Mouse (Mus musculus): ENCODE measurements at regions not wholly inside any gene's neighbourhood (a gene's known extent, or its start where the extent isn't known, plus 50 kb on each side); places are given as distances from the start of the nearest gene placed in this dataset.

DNA sequence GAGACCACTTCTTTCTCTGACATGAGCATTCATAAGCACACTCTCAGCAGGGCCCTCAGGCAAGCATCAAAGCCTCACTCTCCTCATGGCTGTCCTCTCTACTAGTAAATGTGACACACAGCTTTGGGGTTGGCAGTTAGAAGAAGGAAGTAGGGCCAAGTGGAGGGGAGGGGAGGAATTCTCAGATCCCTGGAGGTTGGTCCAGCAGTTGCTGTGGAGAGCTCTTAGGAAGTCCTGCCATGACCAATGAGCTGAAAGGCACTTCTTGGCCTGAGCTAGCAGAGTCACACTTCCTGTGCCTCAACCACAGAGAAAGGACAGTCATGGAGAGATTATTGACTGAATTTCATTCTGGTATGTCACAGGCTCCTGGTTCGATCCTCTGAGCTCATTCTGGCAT, 398.8 kb downstream of the Tns1 start:
- Histone ChIP-seq H3K27me3 (no peaks in the 10 kb centered on the region), H3K36me3 (replicated peaks) (no peaks in the 10 kb centered on the region), H3K9me3 (replicated peaks) (no peaks in the 10 kb centered on the region), H3K27ac (replicated peaks) (no peak overlapping the region), H3K9ac (no peak overlapping the region), H3K4me2 (no peak overlapping the region), H3K4me1 (replicated peaks) (no peaks in the 10 kb centered on the region), H3K4me3 (replicated peaks) (no peak overlapping the region)
- WGBS (ENCODE audit: insufficient replicate concordance) = 33% methylated on average over 1 of the region's 1 CpGs
- no peak for ATAC-seq (ENCODE audit: insufficient read depth)

DNA sequence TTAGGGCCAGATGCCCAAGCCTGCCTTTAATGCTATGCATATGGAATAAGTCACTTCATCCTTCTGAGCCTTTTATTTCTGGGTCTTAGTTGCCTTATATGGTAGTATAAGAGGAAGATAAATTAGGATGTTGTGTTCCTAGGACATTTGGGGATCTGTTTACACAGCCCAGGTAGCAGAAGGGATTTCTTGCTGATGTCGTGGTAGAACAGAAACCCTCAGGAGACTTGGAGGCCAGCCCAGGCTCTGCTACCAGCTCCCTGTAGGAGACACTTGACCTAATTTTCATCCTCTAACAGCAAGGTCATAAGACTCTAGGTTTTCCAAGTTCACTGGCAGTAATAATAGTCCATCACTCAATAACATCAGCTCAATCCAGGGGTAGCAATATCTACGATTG, 399.7 kb downstream of the Tns1 start:
- Histone ChIP-seq H3K4me3 (replicated peaks) (no peak overlapping the region), H3K4me1 (replicated peaks) (no peaks in the 10 kb centered on the region)
- WGBS (ENCODE audit: insufficient replicate concordance) = 58% methylated on average over 2 of the region's 2 CpGs

DNA sequence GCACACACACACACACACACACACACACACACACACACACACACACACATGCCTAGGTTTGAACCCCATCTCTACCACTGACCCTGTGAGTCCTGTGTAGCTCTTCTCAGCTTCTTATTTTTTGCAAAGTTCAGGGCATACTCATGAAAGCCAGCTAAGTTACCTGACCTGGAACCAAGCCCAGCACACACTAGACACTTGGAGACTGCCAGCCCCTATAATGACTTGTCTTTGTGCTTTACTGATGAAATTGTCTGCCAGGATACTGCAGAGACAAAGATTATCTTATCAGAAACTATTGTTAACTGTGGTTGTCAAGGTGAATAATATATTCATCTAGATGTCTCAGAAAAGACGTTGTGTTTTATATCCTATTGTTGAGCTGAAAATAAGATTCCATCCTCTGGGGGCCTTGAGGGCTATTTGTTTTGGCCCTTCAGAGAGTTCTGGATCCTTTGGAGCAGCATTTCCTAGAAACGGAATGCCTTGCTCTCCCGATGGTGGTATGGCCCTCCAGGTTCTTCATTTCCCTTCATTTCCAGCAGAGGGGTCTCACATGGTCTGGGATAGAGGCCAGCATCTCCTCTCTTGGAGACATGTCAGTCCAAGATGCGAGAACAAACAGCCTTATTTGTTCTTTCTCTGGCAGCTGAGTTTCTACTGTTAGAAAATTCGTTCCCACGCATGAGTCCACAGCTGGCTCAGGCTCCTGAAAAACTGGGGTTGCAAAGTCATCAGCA, 402.6 kb downstream of the Tns1 start:
- no peak overlapping the region for H3K4me3 ChIP-seq (replicated peaks)
- no peaks in the 10 kb centered on the region for H3K27me3 ChIP-seq
- H3K4me1 ChIP-seq (replicated peaks) = no peaks in the 10 kb centered on the region
- WGBS (ENCODE audit: insufficient replicate concordance) = 57% methylated on average over 6 of the region's 6 CpGs
- no peaks in the 10 kb centered on the region for H3K36me3 ChIP-seq (replicated peaks)
- no peak overlapping the region for H3K4me2 ChIP-seq
- no peak overlapping the region for H3K27ac ChIP-seq (replicated peaks)
- H3K9me3 ChIP-seq (replicated peaks) = no peaks in the 10 kb centered on the region
- no peak overlapping the region for H3K9ac ChIP-seq
- ATAC-seq (ENCODE audit: insufficient read depth) = no peak

More for the DNA sequence above, 399.7 kb downstream of the Tns1 start:
- no peak for ATAC-seq (ENCODE audit: insufficient read depth)
- Histone ChIP-seq H3K4me2 (no peak overlapping the region), H3K9ac (no peak overlapping the region), H3K27ac (replicated peaks) (no peak overlapping the region), H3K27me3 (no peaks in the 10 kb centered on the region), H3K9me3 (replicated peaks) (no peaks in the 10 kb centered on the region), H3K36me3 (replicated peaks) (no peaks in the 10 kb centered on the region)

DNA sequence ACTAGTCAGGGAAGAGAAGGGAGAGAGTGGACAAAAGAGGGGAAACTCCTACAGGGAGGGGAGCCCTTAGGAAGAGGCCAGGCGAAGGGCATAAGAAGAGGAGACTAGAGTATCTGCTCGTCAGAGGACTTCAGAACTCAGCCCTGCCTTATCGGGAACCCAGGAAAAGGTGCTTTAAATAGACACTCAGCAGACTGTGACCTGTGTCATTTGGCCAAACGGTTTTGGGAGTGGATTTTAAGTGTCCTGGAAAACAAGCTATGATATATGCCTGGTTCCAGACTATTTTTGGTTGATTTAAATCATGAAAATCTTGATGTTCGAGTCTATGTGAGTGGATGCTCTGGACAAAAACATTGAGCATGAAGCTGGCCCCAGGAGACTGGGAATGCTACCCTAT, 405.8 kb downstream of the Tns1 start:
- H3K27me3 ChIP-seq = no peaks in the 10 kb centered on the region
- WGBS (ENCODE audit: insufficient replicate concordance) = 47% methylated on average over 5 of the region's 5 CpGs
- no peaks in the 10 kb centered on the region for H3K36me3 ChIP-seq (replicated peaks)
- H3K4me2 ChIP-seq = no peak overlapping the region
- no peaks in the 10 kb centered on the region for H3K4me1 ChIP-seq (replicated peaks)
- H3K9ac ChIP-seq = no peak overlapping the region
- no peak overlapping the region for H3K27ac ChIP-seq (replicated peaks)
- no peaks in the 10 kb centered on the region for H3K9me3 ChIP-seq (replicated peaks)
- no peak overlapping the region for H3K4me3 ChIP-seq (replicated peaks)
- no peak for ATAC-seq (ENCODE audit: insufficient read depth)

DNA sequence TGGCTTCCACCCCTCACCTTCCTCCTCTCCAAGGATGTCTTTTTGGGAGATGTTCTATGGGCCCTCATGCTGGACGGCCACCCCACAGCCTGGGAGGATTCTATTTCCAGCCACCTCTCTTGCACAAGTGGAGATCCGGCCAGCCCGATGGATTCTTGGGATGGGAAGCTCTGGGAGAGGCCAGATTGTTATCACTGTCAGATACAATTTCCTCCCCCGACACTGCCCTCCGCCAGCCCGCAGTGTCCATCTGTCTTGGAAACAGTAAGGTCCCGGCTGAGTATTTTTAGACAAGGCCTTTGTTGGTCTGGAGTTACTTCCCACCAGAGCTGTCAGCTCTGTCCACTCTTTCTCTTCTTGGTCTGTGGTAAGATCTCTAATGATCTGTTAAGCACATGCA, 406.8 kb downstream of the Tns1 start:
- 34% methylated on average over 7 of the region's 7 CpGs for WGBS (ENCODE audit: insufficient replicate concordance)
- Histone ChIP-seq H3K9ac (no peak overlapping the region), H3K4me2 (no peak overlapping the region)

DNA sequence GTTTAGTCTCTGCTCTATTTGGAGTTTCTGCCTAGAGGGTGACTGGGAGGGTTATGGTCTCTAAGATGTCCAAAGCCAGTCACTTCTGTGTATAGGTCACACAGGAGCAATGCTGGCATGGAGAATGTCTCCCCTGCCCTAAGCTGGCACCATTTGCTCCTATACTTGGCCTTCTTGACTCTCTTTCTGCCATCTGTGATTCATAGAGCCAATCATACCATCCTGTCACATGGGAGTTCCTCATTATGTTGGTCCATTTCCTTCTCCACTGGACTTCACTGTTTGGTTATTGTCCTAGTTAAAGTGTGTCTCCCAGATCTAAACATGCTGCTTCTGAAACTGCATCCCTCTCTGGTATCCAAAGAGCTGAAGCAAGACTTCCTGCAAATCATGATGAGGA, 407.3 kb downstream of the Tns1 start:
- no peak for ATAC-seq (ENCODE audit: insufficient read depth)
- Histone ChIP-seq H3K9me3 (replicated peaks) (no peaks in the 10 kb centered on the region), H3K4me2 (no peak overlapping the region), H3K9ac (no peak overlapping the region), H3K36me3 (replicated peaks) (no peaks in the 10 kb centered on the region), H3K4me1 (replicated peaks) (no peaks in the 10 kb centered on the region), H3K27me3 (no peaks in the 10 kb centered on the region), H3K27ac (replicated peaks) (no peak overlapping the region), H3K4me3 (replicated peaks) (no peak overlapping the region)

More for the DNA sequence above, 406.8 kb downstream of the Tns1 start:
- H3K4me1 ChIP-seq (replicated peaks) = no peaks in the 10 kb centered on the region
- no peak overlapping the region for H3K4me3 ChIP-seq (replicated peaks)
- H3K27ac ChIP-seq (replicated peaks) = no peak overlapping the region
- ATAC-seq (ENCODE audit: insufficient read depth) = no peak
- no peaks in the 10 kb centered on the region for H3K27me3 ChIP-seq
- H3K9me3 ChIP-seq (replicated peaks) = no peaks in the 10 kb centered on the region
- H3K36me3 ChIP-seq (replicated peaks) = no peaks in the 10 kb centered on the region

DNA sequence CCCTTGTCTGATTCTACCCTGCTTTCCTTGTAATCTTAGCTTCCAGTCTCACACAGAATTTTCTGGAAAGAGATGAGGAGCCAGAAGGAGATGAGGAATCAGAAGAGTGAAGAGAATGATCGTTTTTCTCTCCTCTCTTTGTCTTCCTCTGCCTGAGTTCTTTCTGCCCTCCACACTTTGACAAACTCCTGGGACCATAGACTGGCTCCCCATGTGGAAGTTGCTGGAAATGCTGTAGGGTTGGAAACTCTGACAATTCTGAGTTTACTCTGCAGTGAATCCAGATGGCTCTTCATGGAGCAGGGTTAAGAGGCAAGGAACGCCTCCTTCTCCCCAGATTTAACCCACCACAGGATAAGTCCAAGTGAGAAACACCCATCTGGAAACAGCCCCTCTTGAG, 408.7 kb downstream of the Tns1 start:
- Histone ChIP-seq H3K36me3 (replicated peaks) (no peaks in the 10 kb centered on the region), H3K27ac (replicated peaks) (no peak overlapping the region), H3K4me2 (no peak overlapping the region), H3K4me1 (replicated peaks) (no peaks in the 10 kb centered on the region), H3K9me3 (replicated peaks) (no peaks in the 10 kb centered on the region), H3K4me3 (replicated peaks) (no peak overlapping the region), H3K9ac (no peak overlapping the region), H3K27me3 (no peaks in the 10 kb centered on the region)
- 49% methylated on average over 2 of the region's 2 CpGs for WGBS (ENCODE audit: insufficient replicate concordance)
- ATAC-seq (ENCODE audit: insufficient read depth) = no peak

DNA sequence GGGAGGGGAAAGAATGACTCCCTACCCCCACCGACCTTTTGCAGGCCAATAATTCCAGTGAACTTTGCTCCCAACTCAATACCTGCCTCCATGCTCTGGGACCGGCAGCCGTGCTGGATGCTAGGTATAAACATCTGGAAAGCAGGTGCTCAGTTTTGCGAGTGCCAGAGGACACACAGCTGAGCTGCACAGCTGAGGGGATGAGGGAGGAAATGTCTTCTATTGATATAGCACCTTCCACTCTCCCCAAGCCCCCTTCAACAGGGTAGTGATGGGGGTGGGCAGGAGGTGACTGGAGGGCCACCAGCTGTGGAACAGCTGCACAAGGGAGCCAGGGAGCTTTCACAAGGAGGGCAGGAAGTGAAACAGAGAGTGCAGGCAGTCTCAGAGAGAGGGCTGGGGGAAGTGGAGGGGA, 421.8 kb downstream of the Tns1 start:
- 19% methylated on average over 4 of the region's 4 CpGs for WGBS (ENCODE audit: insufficient replicate concordance)
- no peak overlapping the region for H3K27ac ChIP-seq (replicated peaks)
- H3K4me3 ChIP-seq (replicated peaks) = no peak overlapping the region
- no peaks in the 10 kb centered on the region for H3K4me1 ChIP-seq (replicated peaks)
- no peaks in the 10 kb centered on the region for H3K36me3 ChIP-seq (replicated peaks)
- no peak overlapping the region for H3K9ac ChIP-seq
- ATAC-seq (ENCODE audit: insufficient read depth) = no peak
- H3K9me3 ChIP-seq (replicated peaks) = no peaks in the 10 kb centered on the region
- no peaks in the 10 kb centered on the region for H3K27me3 ChIP-seq
- H3K4me2 ChIP-seq = no peak overlapping the region

DNA sequence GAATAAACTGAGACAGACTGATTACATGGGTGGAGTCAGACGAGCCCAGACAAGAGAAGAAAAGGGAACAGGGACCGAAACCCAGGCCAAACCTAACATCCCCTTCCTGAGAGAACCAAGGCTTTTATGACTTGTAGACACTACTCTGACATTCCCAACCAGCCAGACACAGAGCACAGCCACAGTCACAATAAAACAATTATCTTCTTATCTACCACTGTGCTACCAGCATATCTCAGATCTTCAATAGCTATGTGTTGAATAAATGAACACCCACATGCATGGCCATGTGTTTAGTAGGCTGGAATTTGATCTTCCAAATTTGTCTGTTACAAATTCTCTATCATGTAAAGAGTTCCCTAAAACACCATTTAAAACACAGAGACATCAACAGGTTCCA, 430.7 kb downstream of the Tns1 start:
- no peaks in the 10 kb centered on the region for H3K4me1 ChIP-seq (replicated peaks)
- no peak overlapping the region for H3K27ac ChIP-seq (replicated peaks)
- 45% methylated on average over 2 of the region's 2 CpGs for WGBS (ENCODE audit: insufficient replicate concordance)
- no peak overlapping the region for H3K4me3 ChIP-seq (replicated peaks)
- no peak overlapping the region for H3K4me2 ChIP-seq
- H3K9ac ChIP-seq = no peak overlapping the region
- no peaks in the 10 kb centered on the region for H3K9me3 ChIP-seq (replicated peaks)
- no peaks in the 10 kb centered on the region for H3K36me3 ChIP-seq (replicated peaks)
- no peaks in the 10 kb centered on the region for H3K27me3 ChIP-seq
- ATAC-seq (ENCODE audit: insufficient read depth) = no peak

DNA sequence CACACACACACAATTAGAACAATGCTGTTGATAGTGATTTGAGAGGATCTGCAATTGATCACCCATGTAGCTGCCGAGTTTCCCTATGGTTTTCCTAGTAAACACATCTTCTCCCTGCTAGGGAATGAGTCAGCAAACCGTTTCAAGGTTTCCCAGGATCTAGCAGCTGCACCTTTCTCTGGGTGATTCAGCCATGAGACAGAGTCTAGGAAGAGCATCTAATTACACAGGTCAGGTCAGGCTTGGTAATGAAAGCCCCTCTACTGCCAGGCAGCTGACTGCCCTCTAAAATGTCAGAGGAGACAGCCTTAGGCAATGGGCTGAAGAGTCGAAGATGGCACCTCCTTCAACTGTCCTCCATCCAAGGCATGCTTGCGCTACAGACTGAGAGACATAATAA, 438.5 kb downstream of the Tns1 start:
- 51% methylated on average over 4 of the region's 4 CpGs for WGBS (ENCODE audit: insufficient replicate concordance)
- Histone ChIP-seq H3K4me1 (replicated peaks) (no peaks in the 10 kb centered on the region), H3K4me3 (replicated peaks) (no peak overlapping the region), H3K36me3 (replicated peaks) (no peaks in the 10 kb centered on the region), H3K9ac (no peak overlapping the region), H3K4me2 (no peak overlapping the region), H3K27me3 (no peaks in the 10 kb centered on the region), H3K9me3 (replicated peaks) (no peaks in the 10 kb centered on the region), H3K27ac (replicated peaks) (no peak overlapping the region)
- ATAC-seq (ENCODE audit: insufficient read depth) = no peak

DNA sequence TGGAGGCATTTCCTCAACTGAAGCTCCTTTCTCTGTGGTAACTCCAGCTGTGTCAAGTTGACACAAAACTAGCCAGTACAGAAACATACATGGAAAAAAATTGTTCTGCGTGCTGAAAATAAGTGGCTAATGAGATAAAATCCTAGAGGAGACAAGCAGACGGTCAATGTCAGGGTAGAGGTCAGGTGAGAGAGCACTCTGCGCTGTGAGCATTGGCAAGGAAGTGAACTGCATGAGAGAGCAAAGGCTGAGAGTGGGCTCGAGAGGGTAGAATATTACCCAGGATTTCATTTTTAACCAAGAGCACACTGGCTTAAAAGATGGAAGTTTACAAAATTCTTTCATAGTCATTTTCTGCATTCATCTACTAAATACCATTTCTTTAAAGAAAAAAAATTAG, 439.2 kb downstream of the Tns1 start:
- Histone ChIP-seq H3K4me1 (replicated peaks) (no peaks in the 10 kb centered on the region), H3K27me3 (no peaks in the 10 kb centered on the region), H3K36me3 (replicated peaks) (no peaks in the 10 kb centered on the region), H3K27ac (replicated peaks) (no peak overlapping the region), H3K9ac (no peak overlapping the region), H3K4me2 (no peak overlapping the region), H3K4me3 (replicated peaks) (no peak overlapping the region), H3K9me3 (replicated peaks) (no peaks in the 10 kb centered on the region)
- WGBS (ENCODE audit: insufficient replicate concordance) = 54% methylated on average over 4 of the region's 4 CpGs
- ATAC-seq (ENCODE audit: insufficient read depth) = no peak

DNA sequence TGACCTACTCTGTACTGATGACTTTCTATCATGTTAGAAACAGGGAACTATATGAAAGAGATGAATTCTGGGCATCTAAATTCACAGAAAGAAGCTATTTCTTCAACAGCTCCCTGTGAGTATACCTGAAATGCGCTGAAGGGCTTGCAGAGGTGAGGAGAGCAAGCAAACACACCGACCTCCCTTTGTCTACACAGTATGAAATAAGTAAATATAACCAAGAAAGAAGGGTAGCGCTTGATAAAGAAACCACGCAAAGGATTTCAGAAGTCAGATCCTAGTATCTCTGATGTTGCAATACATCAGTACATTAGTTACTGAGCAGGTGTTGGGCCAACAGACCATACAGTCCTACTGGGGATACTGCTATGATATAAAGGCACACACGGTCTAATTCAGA, 440.1 kb downstream of the Tns1 start:
- ATAC-seq (ENCODE audit: insufficient read depth) = no peak; the same call in 1 of the 2 replicates
- no peaks in the 10 kb centered on the region for H3K4me1 ChIP-seq (replicated peaks)
- no peaks in the 10 kb centered on the region for H3K36me3 ChIP-seq (replicated peaks)
- 57% methylated on average over 5 of the region's 5 CpGs for WGBS (ENCODE audit: insufficient replicate concordance)
- no peaks in the 10 kb centered on the region for H3K9me3 ChIP-seq (replicated peaks)
- no peak overlapping the region for H3K4me2 ChIP-seq
- H3K9ac ChIP-seq = no peak overlapping the region
- H3K4me3 ChIP-seq (replicated peaks) = no peak overlapping the region
- H3K27ac ChIP-seq (replicated peaks) = no peak overlapping the region
- no peaks in the 10 kb centered on the region for H3K27me3 ChIP-seq

Data from liver, embryonic 15.5 days (tissue).